Mouse (Mus musculus): Measurements from ENCODE around the gene Asah2.

GRCm38 (mm10) chr19:31960434-31960833, 147.6 kb downstream of the Asah2 start:
- TF ChIP-seq CTCF (IDR thresholded peaks at IDR 0.05; ENCODE audit: borderline replicate concordance, insufficient read depth, low read depth, low read length) (no peak), POLR2A (IDR thresholded peaks at IDR 0.05; ENCODE audit: borderline replicate concordance, insufficient read depth, low read length) (no peak)

Data from cerebellum, adult 2 months (tissue).